Mouse (Mus musculus) gastrocnemius, postnatal 4 days (tissue): ENCODE data around the gene Rnft2. TPM values are rescaled to one million over a fixed set of nuclear protein-coding genes. Genes with fewer than 3 reads are reported as not detected.
A peak's percentile ranks its signal among the peaks of the same experiment; 100 is the strongest.

Experiments used
- DNase-seq, 2 experiments: peaks; one replicate each; pipeline ENCODE4 v3.0.0; 2021 to 2022; ENCODE audit warnings: low spot score in 2 of 2, mixed read lengths in 2 of 2
- total RNA-seq, 2 experiments: library from RNA; stranded (reverse); gene quantifications; 2 replicates each; pipeline ENCODE4 v1.2.3; 2021

Gene Rnft2
- total RNA-seq, 2 experiments from 2014 or later, result 3.6 to 4.1 TPM

DNA sequence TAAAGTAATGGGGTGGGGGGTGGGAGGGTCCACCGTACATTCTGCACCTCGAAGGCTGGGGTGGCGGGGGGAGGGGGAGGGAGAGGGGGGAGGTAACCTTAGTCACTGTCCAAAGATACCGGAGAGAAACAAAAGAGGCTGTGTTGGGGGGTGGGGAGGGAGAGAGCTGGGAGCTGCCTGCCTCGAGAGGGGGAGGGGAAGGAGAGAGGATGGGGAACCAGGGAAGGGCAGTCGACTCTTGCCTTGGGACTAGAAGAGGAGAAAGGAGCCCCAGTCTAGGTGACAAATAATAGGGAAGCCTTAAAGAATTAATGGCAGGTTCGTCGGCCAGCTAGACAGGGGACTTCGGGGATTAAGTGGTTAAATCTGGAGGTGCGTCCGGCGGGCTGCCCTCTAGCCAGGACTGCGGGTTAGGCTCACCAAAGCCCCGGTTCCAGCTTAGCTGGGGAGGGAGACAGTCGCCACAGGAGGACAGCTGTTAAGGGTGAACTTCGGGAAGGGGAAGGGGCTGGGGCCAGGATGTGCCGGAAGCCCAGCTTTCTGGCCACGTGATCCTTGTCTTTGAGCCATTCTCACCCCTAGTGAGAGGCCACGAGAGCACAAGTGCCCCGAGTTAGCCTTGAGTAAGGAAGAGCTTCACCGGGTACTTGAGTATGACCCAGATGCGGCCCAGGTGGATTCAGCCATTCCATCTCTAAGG is 70.5 kb downstream of the Rnft2 start:
- DNase-seq, result no peak

DNA sequence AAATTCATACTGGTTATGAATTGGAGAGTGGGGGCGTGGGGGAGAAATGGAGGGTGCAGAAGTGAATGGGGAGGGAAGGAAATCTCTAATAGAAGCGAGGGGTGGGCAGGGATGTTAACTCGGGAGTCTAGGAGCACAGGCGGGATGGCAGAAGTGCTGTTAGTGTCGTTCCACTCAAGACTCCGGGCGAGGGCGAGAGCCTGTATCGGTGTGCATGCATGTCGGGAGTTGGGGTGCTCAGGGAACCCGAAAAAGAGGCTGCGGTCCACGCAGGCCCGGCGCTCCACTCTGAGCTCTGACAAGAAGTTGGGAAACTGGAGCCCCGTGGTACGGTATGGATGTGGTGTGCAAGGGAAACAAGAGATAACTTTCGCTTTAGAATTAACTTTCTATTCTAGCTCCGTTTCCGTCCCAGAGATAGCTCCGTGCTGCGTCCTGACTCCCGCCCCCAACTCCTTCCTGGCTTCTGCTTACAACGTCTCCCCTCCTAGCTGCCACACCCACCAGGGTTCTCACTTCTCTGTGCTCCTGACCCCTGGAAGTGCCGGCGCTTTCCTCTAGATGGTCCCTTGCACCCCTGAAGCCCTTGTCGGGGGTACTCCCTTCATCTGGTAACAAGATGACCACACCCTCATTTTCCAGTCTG is 72.7 kb downstream of the Rnft2 start:
- no peak for DNase-seq

DNA sequence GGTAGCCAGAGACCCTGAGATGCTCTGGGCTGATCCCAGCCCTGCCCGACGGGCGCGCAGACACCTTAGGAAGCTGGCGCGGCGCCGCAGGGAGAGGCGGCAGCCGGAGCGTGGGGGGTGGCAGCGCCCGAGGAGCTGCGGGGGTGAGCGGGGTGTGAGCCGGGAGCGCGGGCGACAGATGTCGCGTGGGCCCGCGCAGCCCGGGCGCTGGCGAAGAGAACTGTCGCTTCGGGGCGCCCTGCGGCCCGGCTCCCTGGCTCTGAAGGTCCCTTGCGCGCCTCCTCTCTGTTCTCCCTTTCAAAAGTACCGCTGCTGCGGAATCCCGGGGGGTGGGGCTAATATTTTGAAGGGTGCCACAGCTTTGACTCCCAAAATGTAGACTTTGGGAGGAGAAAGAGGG is 73.3 kb downstream of the Rnft2 start:
- no peak for DNase-seq

DNA sequence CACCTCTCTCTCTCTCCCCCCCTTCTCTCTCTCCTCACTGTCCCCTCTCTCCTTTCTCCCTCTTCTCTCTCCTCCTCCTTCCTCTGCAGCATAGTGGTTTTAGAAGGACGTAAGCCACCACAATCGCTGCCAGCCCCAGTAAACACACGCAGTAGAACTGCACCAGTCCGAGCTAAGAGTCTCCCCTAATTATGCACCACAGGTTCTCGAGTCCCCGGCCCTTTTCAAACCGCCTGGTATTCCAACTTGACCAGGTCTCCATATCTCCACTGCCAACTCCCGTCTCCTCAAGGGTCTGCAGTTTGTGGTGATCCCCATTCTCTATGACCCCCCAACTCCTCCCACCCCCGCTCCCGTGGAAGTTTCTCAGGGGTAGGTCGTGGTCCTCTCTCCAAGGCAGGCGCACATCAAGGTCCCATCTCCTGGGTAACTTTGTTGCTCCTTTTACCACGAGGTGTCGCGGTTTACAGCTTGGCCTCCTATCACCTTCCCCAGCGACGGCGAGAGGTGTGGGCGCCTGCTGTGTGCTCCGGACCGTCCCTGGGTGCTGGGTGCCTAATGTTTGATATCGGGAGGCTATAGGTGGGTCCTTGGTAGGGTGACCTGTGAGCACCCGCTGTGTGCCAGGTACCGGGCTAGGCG is 73.9 kb downstream of the Rnft2 start:
- peak in 1 of 2 experiments; percentile 31 for DNase-seq

DNA sequence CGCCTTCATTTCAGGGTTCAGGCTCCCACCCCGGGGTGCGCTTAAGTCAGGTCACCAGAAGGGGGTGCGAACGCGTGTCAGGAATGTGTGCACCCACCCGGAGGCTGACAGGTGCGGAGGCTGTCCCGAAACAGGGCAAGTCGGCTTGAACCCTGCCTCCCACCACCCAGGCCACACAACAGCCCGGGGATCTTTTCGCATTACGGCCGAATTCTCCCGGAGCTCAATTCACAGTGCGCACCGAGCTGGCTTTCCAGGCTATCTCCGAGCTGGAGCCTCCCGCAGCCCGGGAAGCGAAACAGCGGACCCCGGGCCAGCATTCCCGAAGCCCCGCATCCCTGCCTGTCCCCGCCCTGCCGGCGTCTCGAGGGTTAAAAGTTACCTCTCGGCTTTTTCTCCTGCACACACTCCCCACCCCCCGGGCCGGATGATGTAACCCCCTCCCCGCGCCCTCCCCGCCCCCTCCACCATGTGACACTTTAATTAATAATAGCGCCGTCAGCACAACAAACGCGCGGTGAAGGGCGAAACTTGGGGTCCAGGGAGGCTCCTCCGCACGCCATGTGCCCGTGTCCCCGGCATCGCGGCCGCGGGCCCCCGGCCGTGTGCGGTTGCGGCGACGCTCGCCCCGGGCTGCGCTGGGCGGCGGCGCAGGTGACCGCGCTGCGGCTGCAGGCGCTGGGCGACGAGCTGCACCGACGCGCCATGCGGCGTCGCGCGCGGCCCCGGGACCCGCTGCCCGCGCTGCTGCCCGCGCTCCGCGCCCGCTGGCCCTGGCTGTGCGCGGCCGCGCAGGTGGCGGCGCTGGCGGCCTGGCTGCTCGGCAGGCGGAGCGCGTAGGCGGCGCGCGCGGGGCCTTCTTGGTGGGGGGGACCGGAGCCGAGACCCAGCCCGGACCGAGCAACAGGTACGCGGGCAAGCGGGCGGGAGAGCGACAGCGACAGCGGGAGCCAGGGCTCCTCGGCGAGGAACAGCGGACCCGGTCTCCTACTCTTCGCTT is 75.4 kb downstream of the Rnft2 start:
- DNase-seq, result no peak

DNA sequence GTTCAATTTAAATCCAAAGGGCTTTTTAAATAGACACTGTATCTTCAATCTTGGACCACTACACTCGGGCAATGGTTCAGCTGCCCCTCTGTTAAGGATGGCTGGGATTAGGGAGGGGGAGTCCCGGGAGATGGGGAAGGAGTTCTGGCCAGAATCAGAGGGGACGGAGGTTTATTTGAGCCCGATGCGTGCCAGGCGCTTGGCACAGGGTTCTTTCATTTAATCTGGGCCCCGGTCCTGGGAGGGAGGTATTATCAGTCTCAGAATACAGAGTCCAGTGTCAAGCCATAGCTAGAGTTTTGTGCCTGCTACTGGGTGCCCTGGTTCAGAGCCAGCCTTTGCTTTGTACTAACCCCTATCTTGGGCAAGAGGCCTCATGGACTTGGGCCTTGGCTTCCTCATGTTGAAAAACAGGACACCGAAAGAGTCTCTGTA is 77.3 kb downstream of the Rnft2 start:
- DNase-seq, result no peak

DNA sequence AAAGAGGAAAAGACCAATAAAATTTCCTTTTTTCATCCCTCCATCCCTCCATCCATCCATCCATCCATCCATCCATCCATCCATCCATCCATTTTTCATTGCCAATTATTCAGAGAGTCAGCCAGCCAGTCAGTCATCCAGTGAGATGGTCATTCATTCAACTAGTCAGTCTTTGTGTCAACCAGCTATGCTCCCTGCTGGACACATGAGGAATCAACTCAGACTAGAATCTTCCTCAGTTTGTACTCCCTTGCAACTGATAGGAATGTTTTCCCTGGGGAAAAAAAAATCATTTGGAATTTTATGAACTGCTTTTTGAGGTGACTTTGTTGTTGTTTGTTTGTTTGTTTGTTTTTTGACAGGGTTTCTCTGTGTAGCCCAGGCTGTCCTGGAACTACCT is 79.5 kb downstream of the Rnft2 start:
- DNase-seq, result no peak

DNA sequence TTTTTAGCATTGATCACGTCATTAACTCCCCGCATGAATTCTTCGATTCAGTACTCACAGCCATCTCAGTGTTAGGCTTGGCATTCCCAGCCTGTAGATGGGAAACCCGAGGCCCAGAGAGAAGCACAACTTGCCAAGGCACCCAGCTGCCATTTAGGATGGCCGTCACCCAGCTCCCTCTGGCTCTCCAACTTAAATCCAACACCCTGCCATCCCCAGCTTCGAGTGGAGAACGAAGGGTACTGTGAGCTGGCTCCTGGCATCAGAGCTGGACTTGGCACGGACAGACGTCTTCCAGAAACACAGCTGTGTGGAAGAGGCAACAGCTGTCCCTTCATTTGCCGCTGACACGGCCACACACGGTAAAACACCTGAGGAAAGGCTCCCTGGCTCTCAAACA is 80.3 kb downstream of the Rnft2 start, which contains the start of gene Hrk:
TSS of gene Hrk (plus strand) at position 68 of the 400 bp plus-strand sequence.
- DNase-seq, result no peak

DNA sequence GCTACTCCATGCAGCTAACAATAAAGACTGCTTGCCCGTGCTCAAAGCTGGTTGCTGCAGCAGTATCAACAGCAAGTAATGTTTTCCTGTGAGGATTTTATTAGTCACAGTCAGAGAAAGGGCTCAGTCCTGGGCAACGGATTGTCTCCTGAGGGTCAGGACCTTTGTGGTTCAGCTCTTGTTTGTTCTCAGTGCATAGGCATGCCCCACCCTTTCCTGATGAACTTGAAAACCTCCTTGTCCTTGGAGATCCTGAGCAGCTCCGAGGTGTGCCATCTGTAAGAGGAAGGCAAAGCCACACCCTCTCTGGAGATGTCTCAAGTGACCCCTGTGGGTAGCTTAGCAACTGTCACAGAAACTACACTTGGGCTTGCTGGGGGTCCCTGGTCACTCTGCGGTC is 84.2 kb downstream of the Rnft2 start:
- no peak for DNase-seq

DNA sequence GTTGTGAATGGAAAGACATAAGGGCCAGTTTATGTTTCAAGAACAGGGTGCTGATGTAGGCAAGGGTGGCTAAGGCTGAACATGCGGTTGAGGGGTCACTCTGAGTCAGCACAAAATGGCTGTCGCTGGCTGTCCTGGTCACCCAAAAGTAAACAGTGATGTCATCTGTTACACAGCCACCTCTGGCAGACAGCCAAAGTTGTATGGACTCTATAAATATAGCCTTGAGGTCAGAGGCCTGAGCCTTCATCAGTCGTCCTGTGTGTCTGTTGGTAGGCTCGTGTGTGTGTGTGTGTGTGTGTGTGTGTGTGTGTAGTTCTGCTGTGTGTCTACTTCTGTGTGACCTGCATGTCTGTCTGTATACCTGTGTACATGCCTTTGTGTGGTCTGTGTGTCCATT is 87.9 kb downstream of the Rnft2 start:
- no peak for DNase-seq

DNA sequence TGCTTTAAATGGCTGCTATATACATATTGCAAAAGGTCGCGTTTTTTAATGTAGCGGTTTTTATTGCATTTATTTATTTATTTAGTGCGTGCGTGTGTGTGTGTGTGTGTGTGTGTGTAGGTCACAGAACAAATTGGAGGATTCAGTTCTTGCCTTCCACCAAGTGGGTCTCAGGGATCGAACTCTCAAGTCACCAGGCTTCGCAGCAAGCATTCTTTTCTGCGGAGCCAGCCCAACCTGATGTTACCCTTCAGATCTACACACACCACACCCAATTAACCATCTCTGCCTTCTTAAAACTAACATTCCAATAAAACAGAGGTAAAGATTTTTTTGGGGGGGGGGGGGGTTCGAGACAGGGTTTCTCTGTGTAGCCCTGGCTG is 89.4 kb downstream of the Rnft2 start:
- DNase-seq, result no peak

DNA sequence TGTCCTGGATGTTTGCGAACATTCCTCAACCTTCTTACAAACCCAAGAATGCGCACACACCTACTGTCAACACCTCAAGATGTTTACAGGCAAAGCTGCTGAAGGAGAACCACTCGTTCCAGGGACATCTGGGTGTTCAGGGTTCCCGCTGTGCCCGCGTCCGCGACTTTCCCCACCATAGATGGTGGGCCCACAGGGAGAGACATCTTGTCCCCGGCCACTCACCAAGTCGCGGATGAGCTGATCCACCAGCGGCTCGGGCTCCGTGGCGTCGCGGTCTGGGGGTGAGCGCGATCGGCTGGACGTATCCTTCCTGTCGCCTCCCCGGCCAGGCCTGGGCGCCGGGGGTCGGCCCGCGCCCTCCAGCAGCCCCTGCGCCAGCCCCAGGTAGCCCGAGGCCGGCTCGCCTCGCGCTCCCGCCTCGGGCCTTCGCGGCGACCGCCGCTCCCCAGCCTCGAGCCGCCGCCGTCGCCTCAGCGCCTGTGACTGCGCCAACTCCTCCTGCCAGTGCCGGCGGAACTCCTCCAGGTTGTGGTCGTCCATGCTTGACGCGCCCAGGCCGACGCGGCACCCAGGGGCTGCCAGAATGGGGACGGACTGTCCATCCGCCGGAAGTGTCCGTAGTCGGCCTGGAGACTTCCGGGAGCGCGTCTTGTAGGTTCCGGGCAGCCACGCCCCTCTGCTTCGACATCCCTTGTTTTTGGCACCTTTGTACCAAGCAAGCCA is 89.9 kb downstream of the Rnft2 start, which contains the start of gene Fbxw8:
TSS of gene Fbxw8 (minus strand) at position 626 of the 726 bp plus-strand sequence.
- peak; percentile 82 to 89 for DNase-seq

DNA sequence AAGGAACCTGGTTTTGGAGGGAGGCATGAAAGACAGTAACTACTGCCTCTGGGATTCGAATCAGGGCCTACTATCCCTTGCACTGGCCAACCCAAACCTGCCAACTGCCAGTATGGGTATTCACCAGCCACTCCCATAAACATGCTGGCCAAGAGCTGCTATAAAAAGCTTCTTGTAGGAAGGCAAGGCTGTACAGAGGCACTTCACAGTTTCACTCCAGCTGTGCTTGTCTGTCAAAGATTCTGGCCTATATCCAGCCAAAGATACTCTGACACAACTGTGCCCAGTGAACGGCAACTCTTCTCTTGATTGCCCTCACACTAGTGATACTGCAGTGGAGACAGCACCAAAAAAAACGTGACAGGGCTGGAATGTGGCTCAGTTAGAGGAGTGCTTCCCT is 95.2 kb downstream of the Rnft2 start:
- DNase-seq, result peak in 1 of 2 experiments; percentile 61

DNA sequence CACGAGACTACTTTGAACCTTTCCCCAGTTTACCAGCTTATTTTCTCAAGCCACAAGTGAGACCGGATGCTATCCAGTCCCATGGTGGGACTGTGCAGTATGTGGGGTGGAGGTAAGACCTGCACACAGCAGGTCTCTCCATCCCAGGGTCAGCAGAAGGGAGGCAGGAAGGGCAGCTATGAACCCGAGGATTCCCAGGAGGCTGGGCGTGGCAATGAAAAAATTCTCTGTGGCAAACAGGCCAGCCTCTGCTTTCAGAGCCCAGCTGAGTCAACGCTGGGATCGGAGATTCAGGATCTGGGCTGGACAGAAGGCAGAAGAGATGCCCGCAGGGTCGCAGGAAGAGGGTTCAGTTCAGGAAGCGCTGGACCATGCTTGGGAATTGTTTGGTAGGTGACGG is 97.7 kb downstream of the Rnft2 start:
- DNase-seq, result no peak

DNA sequence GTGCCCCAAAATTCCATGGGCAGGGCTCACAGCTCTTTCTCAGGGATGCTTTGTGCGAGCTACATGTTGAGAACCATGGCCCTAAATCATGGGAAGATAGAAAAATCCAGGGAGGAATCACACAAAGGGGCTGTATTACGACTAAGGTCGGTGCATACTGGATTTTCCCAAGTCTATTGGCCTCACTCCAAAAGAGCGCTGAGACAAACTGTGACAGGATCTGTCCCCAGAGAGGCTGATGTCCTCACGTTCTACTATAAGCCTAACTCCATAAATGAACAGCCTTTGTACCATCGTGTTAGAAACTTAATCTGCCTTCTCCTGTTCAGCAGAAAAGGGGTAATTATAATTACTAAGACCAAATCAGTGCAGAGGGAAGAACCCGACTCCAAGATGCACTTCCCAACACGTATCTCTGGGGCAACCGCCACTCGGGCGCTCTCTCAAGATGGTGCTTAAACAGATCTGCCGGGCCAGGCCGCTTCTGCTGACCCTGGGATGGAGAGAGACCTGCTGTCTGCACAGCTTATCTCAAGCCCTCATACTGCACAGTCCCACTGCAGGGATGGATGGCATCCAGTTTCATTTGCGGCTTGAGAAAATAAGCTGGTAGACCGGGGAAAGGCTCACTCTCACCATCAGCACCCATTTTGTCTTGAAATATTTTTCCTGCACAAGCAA is 98.8 kb downstream of the Rnft2 start:
- DNase-seq, result no peak

DNA sequence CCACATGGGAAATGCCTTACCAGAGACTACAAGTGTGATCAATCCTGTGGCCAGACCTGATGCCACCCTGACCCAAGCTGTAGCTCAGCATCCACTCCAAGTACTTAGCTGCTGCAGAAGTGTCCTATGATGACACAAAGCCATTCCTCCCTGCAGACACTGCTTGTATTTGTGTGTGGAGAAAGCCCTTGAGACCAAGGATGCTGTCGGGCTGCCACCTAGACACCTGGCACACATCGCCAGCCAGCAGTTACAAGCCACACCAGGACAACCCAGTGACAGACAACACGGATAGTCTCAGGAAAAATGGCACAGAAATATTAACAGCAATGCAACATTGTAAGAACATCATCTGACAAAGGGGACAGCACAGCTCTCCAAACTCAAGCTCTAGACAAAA is 99.5 kb downstream of the Rnft2 start:
- DNase-seq, result no peak

DNA sequence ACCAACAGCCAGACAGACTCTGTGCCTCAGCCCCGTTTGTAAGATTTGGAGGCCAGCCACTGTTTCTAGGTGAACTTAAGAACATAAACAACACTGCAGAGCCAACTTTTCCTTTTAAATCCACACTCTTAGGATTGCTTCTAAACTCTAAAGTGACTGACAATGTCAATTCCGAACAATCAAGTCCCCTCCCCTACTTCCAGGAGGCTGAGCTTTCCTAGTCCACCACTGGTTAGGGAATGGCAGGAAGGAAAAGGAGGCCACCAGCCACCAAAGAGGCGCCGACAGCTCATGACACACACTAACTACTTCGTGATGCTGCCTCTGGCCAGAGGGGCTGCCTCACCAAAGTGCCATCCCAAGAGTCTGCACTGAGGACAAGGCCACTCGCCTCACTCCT is 100.1 kb downstream of the Rnft2 start:
- no peak for DNase-seq

DNA sequence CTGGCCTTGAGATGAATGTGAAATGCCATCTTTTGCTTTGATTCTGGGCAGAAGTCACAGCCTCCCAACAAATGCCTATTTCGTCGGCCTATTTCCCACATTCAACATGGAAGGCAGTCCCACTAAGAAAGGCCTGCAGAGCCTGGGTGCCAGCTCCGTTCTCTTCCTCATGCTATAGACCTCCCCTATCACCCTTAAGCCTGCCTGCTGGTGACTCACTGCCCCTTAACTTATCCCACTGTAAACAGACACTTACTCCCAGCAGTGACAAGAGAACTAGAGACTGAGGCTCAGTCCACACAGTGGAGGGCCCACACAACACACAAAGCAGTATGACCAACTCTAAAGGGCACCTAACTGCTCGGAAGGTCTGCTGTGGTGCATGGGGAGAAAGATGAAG is 100.6 kb downstream of the Rnft2 start:
- no peak for DNase-seq

DNA sequence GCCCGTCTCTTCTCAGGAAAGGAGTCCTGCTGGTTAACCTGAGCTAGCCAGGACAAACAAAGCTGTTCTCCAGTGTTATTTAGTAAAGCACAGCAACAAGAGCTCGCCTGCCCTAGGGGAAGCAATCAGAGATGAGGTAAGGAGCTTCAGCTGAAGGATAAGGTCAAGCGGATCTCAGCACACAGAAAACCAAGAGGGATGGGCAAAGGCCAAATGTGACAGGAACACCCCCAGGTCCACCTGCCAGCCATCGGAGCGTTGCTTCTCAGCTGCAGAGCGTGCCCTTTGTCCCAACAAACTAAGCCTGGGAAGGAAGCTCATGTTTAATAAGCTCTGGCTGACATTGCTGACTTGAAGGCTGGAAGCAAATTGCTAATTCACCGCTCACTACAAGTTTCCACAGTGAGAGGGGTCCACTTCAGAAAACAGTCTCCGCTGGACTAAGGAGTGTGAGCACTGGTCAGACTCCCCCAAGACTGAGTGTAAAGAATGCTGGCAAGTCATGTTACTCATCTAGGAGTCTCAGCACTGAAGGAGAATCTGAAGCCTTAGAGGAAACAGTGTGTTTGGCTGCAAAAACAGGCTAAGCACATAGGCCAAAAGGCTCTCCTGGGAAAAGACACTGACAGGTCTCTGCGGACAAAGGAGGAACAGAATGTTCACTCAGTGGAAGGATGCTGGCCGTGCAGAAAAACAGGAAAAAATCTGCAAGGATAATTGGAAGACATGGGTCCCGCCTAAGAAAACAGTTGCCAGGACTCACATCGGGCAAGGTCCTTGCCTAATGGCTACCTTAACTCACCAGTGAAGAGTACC is 101.5 kb downstream of the Rnft2 start:
- DNase-seq, result peak in 1 of 2 experiments; percentile 40
